Mouse (Mus musculus) liver, adult 2 months (tissue): ENCODE results near the gene Dlg2.

ENCODE experiments used
- CTCF ChIP-seq: fragments of 200-500 bp; IDR thresholded peaks from 2 replicates; pipeline ENCODE4 v1.5.1; 2011; ENCODE audit warnings: low read depth, low read length, control low read depth
- POLR2A ChIP-seq: fragments of 200-500 bp; IDR thresholded peaks from 2 replicates; pipeline ENCODE4 v1.6.1; 2011; ENCODE audit warnings: low read length, control low read depth; ENCODE audit not compliant: insufficient read depth; ENCODE audit errors: extremely low read depth

GRCm38 (mm10) chr7:92307634-92308033 lies 1831.2 kb downstream of the Dlg2 start:
- no peak for TF ChIP-seq CTCF
- no peak for TF ChIP-seq POLR2A
